Mouse (Mus musculus): ENCODE data around the gene Kifc3. TPM values are rescaled to one million over a fixed set of nuclear protein-coding genes. Genes with fewer than 3 reads are reported as not detected.
A peak's percentile ranks its signal among the peaks of the same experiment; 100 is the strongest.
"Not testable (repeated sequence)": the region's sequence is repeated elsewhere in the genome, so short reads cannot be mapped to it uniquely, and the experiment has no call there.

Kifc3 gene
- polyA plus RNA-seq, 1 experiment from 2014 or later, result 21.6 TPM

DNA sequence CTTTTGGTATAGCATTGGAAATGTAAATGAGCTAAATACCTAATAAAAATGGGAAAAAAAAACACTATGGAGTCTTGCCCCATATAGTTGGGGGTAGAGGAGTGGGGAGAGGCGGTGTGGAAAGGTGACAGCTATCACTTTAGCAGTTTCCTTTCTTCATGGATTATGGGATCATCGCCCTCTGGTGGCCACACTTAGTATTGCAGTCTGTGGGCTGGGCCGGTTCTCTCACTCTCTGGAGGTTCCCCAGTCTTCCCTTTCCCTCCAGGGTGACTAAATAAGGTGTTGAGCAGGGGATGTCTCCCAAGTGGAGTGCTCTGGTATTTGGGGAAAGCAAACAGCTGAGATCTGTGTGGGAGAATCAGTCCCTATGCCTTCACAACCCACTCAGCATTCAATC is 33.1 kb upstream of the Kifc3 start:
- 7% methylated on average over 3 of the region's 3 CpGs for WGBS
- Histone ChIP-seq H3K27me3 (replicated peaks; ENCODE audit: control insufficient read depth, insufficient read depth, low read length) (no peaks in the 10 kb centered on the region), H3K4me3 (ENCODE audit: low read depth, low read length) (no peak overlapping the region), H3K4me1 (replicated peaks; ENCODE audit: control insufficient read depth, insufficient read depth, low read length) (no peaks in the 10 kb centered on the region), H3K36me3 (ENCODE audit: control insufficient read depth, insufficient read depth, low read length) (no peaks in the 10 kb centered on the region), H3K9me3 (ENCODE audit: control insufficient read depth, low read length) (no peaks in the 10 kb centered on the region), H3K9ac (ENCODE audit: low read length) (no peak overlapping the region), H3K27ac (ENCODE audit: low read depth) (no peak overlapping the region), H3K4me2 (ENCODE audit: low read length) (no peak overlapping the region)
- ATAC-seq (replicated peaks; ENCODE audit: low FRiP score, low TSS enrichment, low read depth), result peak; percentile 32; the same call in 1 of the 2 replicates
- DNase-seq (ENCODE audit: low spot score), result peak; percentile 93

DNA sequence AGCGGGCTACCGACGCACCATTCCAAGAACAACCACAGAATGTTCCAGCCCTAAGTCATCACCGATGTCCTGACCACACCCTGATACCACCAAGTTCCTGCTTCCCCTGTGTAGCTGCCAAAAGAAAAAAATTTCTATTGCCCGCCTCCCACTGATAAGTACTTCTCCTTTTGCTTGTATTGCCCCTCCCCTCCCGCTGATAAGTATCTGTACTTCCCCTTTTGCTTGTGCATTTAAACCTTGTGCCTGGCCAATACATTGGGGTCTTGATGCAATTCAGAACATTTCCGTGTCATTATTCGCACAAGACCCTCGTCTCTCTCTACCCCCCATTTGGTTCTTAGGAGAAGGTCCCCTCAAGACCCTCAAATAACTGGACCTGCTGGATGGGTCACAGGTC is 27.5 kb upstream of the Kifc3 start:
- 94% methylated on average over 9 of the region's 9 CpGs for WGBS
- H3K9ac ChIP-seq (ENCODE audit: low read length); H3K4me3 ChIP-seq (ENCODE audit: low read depth, low read length); H3K4me2 ChIP-seq (ENCODE audit: low read length); DNase-seq (ENCODE audit: low spot score); H3K27me3 ChIP-seq (replicated peaks; ENCODE audit: control insufficient read depth, insufficient read depth, low read length); ATAC-seq (replicated peaks; ENCODE audit: low FRiP score, low TSS enrichment, low read depth); H3K9me3 ChIP-seq (ENCODE audit: control insufficient read depth, low read length); H3K36me3 ChIP-seq (ENCODE audit: control insufficient read depth, insufficient read depth, low read length); H3K4me1 ChIP-seq (replicated peaks; ENCODE audit: control insufficient read depth, insufficient read depth, low read length); H3K27ac ChIP-seq (ENCODE audit: low read depth): not testable (repeated sequence)

- H3K36me3 ChIP-seq (ENCODE audit: control insufficient read depth, insufficient read depth, low read length), result no peaks in the 10 kb centered on the region
- H3K27me3 ChIP-seq (replicated peaks; ENCODE audit: control insufficient read depth, insufficient read depth, low read length), result no peaks in the 10 kb centered on the region
- no peaks in the 10 kb centered on the region for H3K9me3 ChIP-seq (ENCODE audit: control insufficient read depth, low read length)
- WGBS, result 45% methylated on average over 2 of the region's 2 CpGs
- H3K27ac ChIP-seq (ENCODE audit: low read depth), result no peak overlapping the region
- H3K9ac ChIP-seq (ENCODE audit: low read length), result no peak overlapping the region
- H3K4me1 ChIP-seq (replicated peaks; ENCODE audit: control insufficient read depth, insufficient read depth, low read length), result no peaks in the 10 kb centered on the region
- no peak for ATAC-seq (replicated peaks; ENCODE audit: low FRiP score, low TSS enrichment, low read depth)
- no peak for DNase-seq (ENCODE audit: low spot score)
- H3K4me3 ChIP-seq (ENCODE audit: low read depth, low read length), result no peak overlapping the region
- H3K4me2 ChIP-seq (ENCODE audit: low read length), result no peak overlapping the region
These were observed 24.5 kb upstream of the Kifc3 start for GRCm38 (mm10) chr8:95227151-95227468.

DNA sequence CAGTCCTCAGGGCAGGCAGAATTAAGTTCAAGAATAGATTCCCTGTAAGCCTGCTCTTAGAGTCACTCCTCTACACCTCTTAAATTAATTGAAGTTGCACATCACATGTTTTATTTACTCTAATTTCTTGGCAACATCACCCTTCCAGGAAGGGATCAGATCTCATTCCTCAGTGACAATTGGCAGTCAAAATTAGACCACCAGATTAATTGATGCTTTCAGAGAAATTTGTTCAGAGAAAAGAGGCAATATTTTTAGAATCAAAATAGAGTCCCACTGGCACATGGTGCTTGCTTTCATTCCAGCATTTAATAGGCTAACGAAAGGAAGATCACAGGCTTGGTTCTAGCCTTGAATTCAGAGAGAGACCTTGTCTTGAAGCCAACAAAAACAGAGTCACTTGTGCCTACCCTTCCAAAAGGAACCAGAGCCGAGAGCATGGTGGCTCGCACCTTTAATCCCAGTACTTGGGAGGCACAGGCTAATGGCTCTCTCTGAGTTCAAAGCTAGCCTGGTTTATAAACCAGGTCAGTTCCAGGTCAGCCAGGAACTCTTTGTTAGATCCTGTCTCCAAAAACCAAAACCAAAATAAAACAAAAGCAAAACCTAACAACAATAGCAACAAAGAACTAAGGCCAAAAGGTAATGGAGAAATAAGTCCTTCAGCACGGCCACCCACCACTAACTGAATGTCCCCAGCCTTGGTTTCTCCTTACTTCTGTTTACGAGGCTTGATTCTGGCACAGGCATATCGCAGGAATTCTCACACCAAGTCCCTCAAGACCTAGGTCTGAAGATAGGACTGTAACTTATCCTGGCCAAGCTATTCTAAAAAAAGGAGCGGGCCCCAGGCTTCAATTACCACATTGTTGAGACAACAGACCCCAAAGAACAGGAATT is 23.9 kb upstream of the Kifc3 start:
- no peaks in the 10 kb centered on the region for H3K4me1 ChIP-seq (replicated peaks; ENCODE audit: control insufficient read depth, insufficient read depth, low read length)
- 56% methylated on average over 7 of the region's 7 CpGs for WGBS
- H3K9ac ChIP-seq (ENCODE audit: low read length), result no peak overlapping the region
- H3K4me3 ChIP-seq (ENCODE audit: low read depth, low read length), result no peak overlapping the region
- no peak overlapping the region for H3K4me2 ChIP-seq (ENCODE audit: low read length)
- ATAC-seq (replicated peaks; ENCODE audit: low FRiP score, low TSS enrichment, low read depth) (no peak), DNase-seq (ENCODE audit: low spot score) (no peak)
- H3K36me3 ChIP-seq (ENCODE audit: control insufficient read depth, insufficient read depth, low read length), result no peaks in the 10 kb centered on the region
- H3K9me3 ChIP-seq (ENCODE audit: control insufficient read depth, low read length), result no peaks in the 10 kb centered on the region
- H3K27ac ChIP-seq (ENCODE audit: low read depth), result no peak overlapping the region
- H3K27me3 ChIP-seq (replicated peaks; ENCODE audit: control insufficient read depth, insufficient read depth, low read length), result no peaks in the 10 kb centered on the region

- WGBS, result 86% methylated on average over 5 of the region's 5 CpGs
- no peak overlapping the region for H3K9ac ChIP-seq (ENCODE audit: low read length)
- peaks cover 10% of the 10 kb centered on the region for H3K4me1 ChIP-seq (replicated peaks; ENCODE audit: control insufficient read depth, insufficient read depth, low read length)
- no peaks in the 10 kb centered on the region for H3K36me3 ChIP-seq (ENCODE audit: control insufficient read depth, insufficient read depth, low read length)
- H3K27ac ChIP-seq (ENCODE audit: low read depth), result no peak overlapping the region
- no peak overlapping the region for H3K4me2 ChIP-seq (ENCODE audit: low read length)
- DNase-seq (ENCODE audit: low spot score) (no peak), ATAC-seq (replicated peaks; ENCODE audit: low FRiP score, low TSS enrichment, low read depth) (no peak)
- H3K4me3 ChIP-seq (ENCODE audit: low read depth, low read length), result no peak overlapping the region
- no peaks in the 10 kb centered on the region for H3K27me3 ChIP-seq (replicated peaks; ENCODE audit: control insufficient read depth, insufficient read depth, low read length)
- no peaks in the 10 kb centered on the region for H3K9me3 ChIP-seq (ENCODE audit: control insufficient read depth, low read length)
These were observed 21.4 kb upstream of the Kifc3 start for GRCm38 (mm10) chr8:95223969-95224368.

- 27% methylated on average over 2 of the region's 2 CpGs for WGBS
- DNase-seq (ENCODE audit: low spot score), result no peak
- peaks cover 10% of the 10 kb centered on the region for H3K4me1 ChIP-seq (replicated peaks; ENCODE audit: control insufficient read depth, insufficient read depth, low read length)
- H3K27me3 ChIP-seq (replicated peaks; ENCODE audit: control insufficient read depth, insufficient read depth, low read length), result no peaks in the 10 kb centered on the region
- H3K4me3 ChIP-seq (ENCODE audit: low read depth, low read length), result no peak overlapping the region
- no peaks in the 10 kb centered on the region for H3K9me3 ChIP-seq (ENCODE audit: control insufficient read depth, low read length)
- peak; percentile 60; the same call in 1 of the 2 replicates for ATAC-seq (replicated peaks; ENCODE audit: low FRiP score, low TSS enrichment, low read depth)
- H3K9ac ChIP-seq (ENCODE audit: low read length), result no peak overlapping the region
- H3K36me3 ChIP-seq (ENCODE audit: control insufficient read depth, insufficient read depth, low read length), result no peaks in the 10 kb centered on the region
- no peak overlapping the region for H3K4me2 ChIP-seq (ENCODE audit: low read length)
- no peak overlapping the region for H3K27ac ChIP-seq (ENCODE audit: low read depth)
These were observed 18.4 kb upstream of the Kifc3 start for GRCm38 (mm10) chr8:95221045-95221444.

DNA sequence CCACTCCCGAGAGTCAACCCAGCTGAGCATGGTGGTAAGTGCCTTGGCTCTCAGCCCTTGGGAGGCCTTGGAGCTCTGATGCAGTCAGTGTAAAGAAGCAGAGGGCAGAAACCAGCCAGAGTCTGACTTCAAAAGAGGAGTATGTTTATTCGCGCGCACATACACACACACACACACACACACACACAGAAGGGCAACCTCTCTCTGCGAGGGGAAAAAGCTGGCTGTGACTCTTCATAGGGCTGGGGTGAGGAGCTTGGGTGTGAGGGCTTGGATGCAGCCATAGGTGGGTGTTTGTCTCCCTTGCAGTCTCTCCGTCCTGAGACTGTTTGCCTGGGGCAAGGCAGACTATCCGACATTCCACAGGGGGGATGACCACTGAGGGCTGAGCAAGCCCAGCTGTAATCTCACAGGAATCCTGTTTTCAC is 18.0 kb upstream of the Kifc3 start:
- no peaks in the 10 kb centered on the region for H3K36me3 ChIP-seq (ENCODE audit: control insufficient read depth, insufficient read depth, low read length)
- DNase-seq (ENCODE audit: low spot score), result no peak
- no peak overlapping the region for H3K4me3 ChIP-seq (ENCODE audit: low read depth, low read length)
- no peaks in the 10 kb centered on the region for H3K27me3 ChIP-seq (replicated peaks; ENCODE audit: control insufficient read depth, insufficient read depth, low read length)
- H3K4me1 ChIP-seq (replicated peaks; ENCODE audit: control insufficient read depth, insufficient read depth, low read length), result peaks cover 10% of the 10 kb centered on the region
- H3K27ac ChIP-seq (ENCODE audit: low read depth), result no peak overlapping the region; the same call in 1 of the 2 replicates
- no peak overlapping the region for H3K4me2 ChIP-seq (ENCODE audit: low read length)
- no peak; the same call in 1 of the 2 replicates for ATAC-seq (replicated peaks; ENCODE audit: low FRiP score, low TSS enrichment, low read depth)
- no peaks in the 10 kb centered on the region for H3K9me3 ChIP-seq (ENCODE audit: control insufficient read depth, low read length)
- no peak overlapping the region for H3K9ac ChIP-seq (ENCODE audit: low read length)
- WGBS, result 25% methylated on average over 7 of the region's 7 CpGs

- Histone ChIP-seq H3K9me3 (ENCODE audit: control insufficient read depth, low read length) (no peaks in the 10 kb centered on the region), H3K27me3 (replicated peaks; ENCODE audit: control insufficient read depth, insufficient read depth, low read length) (no peaks in the 10 kb centered on the region), H3K9ac (ENCODE audit: low read length) (no peak overlapping the region), H3K36me3 (ENCODE audit: control insufficient read depth, insufficient read depth, low read length) (no peaks in the 10 kb centered on the region), H3K4me3 (ENCODE audit: low read depth, low read length) (no peak overlapping the region), H3K4me2 (ENCODE audit: low read length) (no peak overlapping the region), H3K27ac (ENCODE audit: low read depth) (no peak overlapping the region), H3K4me1 (replicated peaks; ENCODE audit: control insufficient read depth, insufficient read depth, low read length) (peaks cover 10% of the 10 kb centered on the region)
- ATAC-seq (replicated peaks; ENCODE audit: low FRiP score, low TSS enrichment, low read depth) (no peak), DNase-seq (ENCODE audit: low spot score) (no peak)
- 93% methylated on average over 8 of the region's 8 CpGs for WGBS
These were observed 17.0 kb upstream of the Kifc3 start for GRCm38 (mm10) chr8:95219623-95220022.

Data from intestine, embryonic 14.5 days (tissue).